Mouse (Mus musculus) liver, embryonic 14.5 days (tissue): ENCODE data around the gene Ngb. TPM values are rescaled to one million over a fixed set of nuclear protein-coding genes. Genes with fewer than 3 reads are reported as not detected.

ENCODE experiments used
- ATAC-seq: fragments of 200-750 bp; cut with Nextera tagmentation; 2 replicates; pipeline ENCODE4 v1.8.0; 2017; ENCODE audit warnings: moderate number of reproducible peaks, mild to moderate bottlenecking, moderate library complexity; ENCODE audit not compliant: insufficient read depth
- DNase-seq, 3 experiments: peaks; one replicate each; pipeline ENCODE4 v3.0.0-alpha.2; 2012 to 2013; ENCODE audit warnings: low read depth in 3 of 3, low spot score in 3 of 3
- H3K27ac ChIP-seq: fragments of 300-500 bp; sonication (generic); 2 replicates; pipeline ENCODE4 v1.5.1; 2014; ENCODE audit warnings: moderate library complexity, mild to moderate bottlenecking, control low read depth, inconsistent platforms
- H3K27me3 ChIP-seq: fragments of 300-500 bp; sonication (generic); 2 replicates; pipeline ENCODE4 v1.6.1; 2014; ENCODE audit warnings: mild to moderate bottlenecking, low read length, moderate library complexity; ENCODE audit not compliant: control insufficient read depth, insufficient read depth
- H3K36me3 ChIP-seq: fragments of 300-500 bp; sonication (generic); replicated peaks from 2 replicates; pipeline ENCODE4 v1.6.1; 2014; ENCODE audit warnings: low read depth; ENCODE audit not compliant: control insufficient read depth, insufficient read depth
- H3K4me1 ChIP-seq, 2 experiments: fragments of 200-500 bp in 1 of 2; fragments of 300-500 bp in 1 of 2; sonication (generic) in 1 of 2; replicated peaks; 2 replicates each; pipeline ENCODE4 v1.6.1; 2012 to 2014; ENCODE audit warnings: antibody characterized with exemption in 1 of 2, inconsistent platforms in 1 of 2, low read length in 1 of 2; ENCODE audit not compliant: control insufficient read depth in 2 of 2, insufficient read depth in 2 of 2
- H3K4me2 ChIP-seq: fragments of 300-500 bp; sonication (generic); 2 replicates; pipeline ENCODE4 v1.6.1; 2014; ENCODE audit warnings: low read depth, mild to moderate bottlenecking, control low read depth, moderate library complexity
- H3K4me3 ChIP-seq, 2 experiments: fragments of 200-500 bp in 1 of 2; fragments of 300-500 bp in 1 of 2; sonication (generic) in 1 of 2; 2 replicates each; pipeline ENCODE4 v1.5.1; 2012 to 2014; ENCODE audit warnings: low read depth in 2 of 2, low read length in 2 of 2, mild to moderate bottlenecking in 2 of 2, control low read depth in 1 of 2, inconsistent platforms in 1 of 2, moderate library complexity in 1 of 2; ENCODE audit not compliant: insufficient read depth in 1 of 2
- H3K9ac ChIP-seq: fragments of 300-500 bp; sonication (generic); replicated peaks from 2 replicates; pipeline ENCODE4 v1.6.1; 2014; ENCODE audit warnings: mild to moderate bottlenecking, control low read depth, moderate library complexity
- H3K9me3 ChIP-seq: fragments of 300-500 bp; sonication (generic); 2 replicates; pipeline ENCODE4 v1.6.1; 2016; ENCODE audit warnings: low read length, mixed read lengths; ENCODE audit not compliant: control insufficient read depth
- CTCF ChIP-seq: IDR thresholded peaks from 2 replicates; pipeline ENCODE4 v1.5.1; 2016; ENCODE audit warnings: antibody characterized with exemption, low read depth, control low read depth
- EP300 ChIP-seq: IDR thresholded peaks from 2 replicates; pipeline ENCODE4 v1.6.1; 2016; ENCODE audit warnings: antibody characterized with exemption, low read depth
- WGBS: fragments of 180-500 bp; shearing (Covaris S2); extraction: QIAGEN DNeasy Blood & Tissue Kit; methylation state at CpG from one replicate; pipeline ENCODE4 v1.1.7; 2014; ENCODE audit not compliant: insufficient replicate concordance; 5-methylcytosine and 5-hydroxymethylcytosine counted together
- polyA plus RNA-seq, 2 experiments: library from polyadenylated mRNA; depleted of rRNA in 1 of 2; stranded (reverse) in 1 of 2; unstranded in 1 of 2; fragments of >200 nt; fragmentation: Nextera tagmentation in 1 of 2; extraction: Ambion mirVana in 1 of 2; gene quantifications; 2 replicates each; pipeline versions ENCODE4 v1.2.1 to v1.2.3; 2012 to 2014

The Ngb gene
- polyA plus RNA-seq, 2 experiments: 0.04 to 0.11 TPM

GRCm38 (mm10) chr12:87047536-87047935 lies 54.8 kb downstream of the Ngb start:
- H3K4me1 ChIP-seq: no peaks in the 10 kb centered on the region; a peak in 1 of 4 replicates
- H3K4me2 ChIP-seq: no peak overlapping the region
- TF ChIP-seq CTCF (no peak), EP300 (no peak)
- H3K4me3 ChIP-seq: no peak overlapping the region
- H3K9ac ChIP-seq: no peak overlapping the region
- no peak overlapping the region for H3K27ac ChIP-seq
- WGBS: 30% methylated on average over 3 of the region's 3 CpGs
- no peaks in the 10 kb centered on the region for H3K36me3 ChIP-seq
- H3K9me3 ChIP-seq: no peaks in the 10 kb centered on the region
- DNase-seq (no peak), ATAC-seq (no peak)
- H3K27me3 ChIP-seq: no peaks in the 10 kb centered on the region

Other genes starting within 250 kb of the Ngb start
- 1.4 and 1.5 TPM in 2 replicates for gene Irf2bpl, start 217.7 kb downstream of the Ngb start, polyA plus RNA-seq (2012; rRNA removed)
- gene Irf2bpl, start 217.7 kb downstream of the Ngb start, polyA plus RNA-seq (2014; fragmentation: Nextera tagmentation; extraction: Ambion mirVana): 1.4 and 1.5 TPM in 2 replicates
- gene Cipc, start 155.5 kb downstream of the Ngb start, polyA plus RNA-seq (2012; rRNA removed): 7.5 and 8.8 TPM in 2 replicates
- gene Cipc, start 155.5 kb downstream of the Ngb start, polyA plus RNA-seq (2014; fragmentation: Nextera tagmentation; extraction: Ambion mirVana): 10.0 and 10.7 TPM in 2 replicates
- gene Zdhhc22, start 112.1 kb downstream of the Ngb start, polyA plus RNA-seq (2012; rRNA removed): not detected in 2 replicates
- not detected in 2 replicates for gene Zdhhc22, start 112.1 kb downstream of the Ngb start, polyA plus RNA-seq (2014; fragmentation: Nextera tagmentation; extraction: Ambion mirVana)
- 0.02 TPM in 1 of 2 replicates, not detected in the other for gene Tmem63c, start 81.2 kb downstream of the Ngb start, polyA plus RNA-seq (2012; rRNA removed)
- not detected in 2 replicates for gene Tmem63c, start 81.2 kb downstream of the Ngb start, polyA plus RNA-seq (2014; fragmentation: Nextera tagmentation; extraction: Ambion mirVana)
- 94.8 and 115 TPM in 2 replicates for gene Gstz1, start 44.6 kb upstream of the Ngb start, polyA plus RNA-seq (2012; rRNA removed)
- 91.0 and 101 TPM in 2 replicates for gene Gstz1, start 44.6 kb upstream of the Ngb start, polyA plus RNA-seq (2014; fragmentation: Nextera tagmentation; extraction: Ambion mirVana)
- 2.6 and 2.8 TPM in 2 replicates for gene Pomt2, start 45.4 kb upstream of the Ngb start, polyA plus RNA-seq (2012; rRNA removed)
- 3.9 and 4.9 TPM in 2 replicates for gene Pomt2, start 45.4 kb upstream of the Ngb start, polyA plus RNA-seq (2014; fragmentation: Nextera tagmentation; extraction: Ambion mirVana)
- gene Samd15, start 97.2 kb upstream of the Ngb start, polyA plus RNA-seq (2012; rRNA removed): 0.03 and 0.21 TPM in 2 replicates
- 7.6 and 8.2 TPM in 2 replicates for gene Samd15, start 97.2 kb upstream of the Ngb start, polyA plus RNA-seq (2014; fragmentation: Nextera tagmentation; extraction: Ambion mirVana)
- gene Tmed8, start 97.9 kb upstream of the Ngb start, polyA plus RNA-seq (2012; rRNA removed): 0.62 and 0.80 TPM in 2 replicates
- gene Tmed8, start 97.9 kb upstream of the Ngb start, polyA plus RNA-seq (2014; fragmentation: Nextera tagmentation; extraction: Ambion mirVana): 0.50 and 0.99 TPM in 2 replicates
- gene Noxred1, start 136.2 kb upstream of the Ngb start, polyA plus RNA-seq (2012; rRNA removed): 0.16 and 0.26 TPM in 2 replicates
- gene Noxred1, start 136.2 kb upstream of the Ngb start, polyA plus RNA-seq (2014; fragmentation: Nextera tagmentation; extraction: Ambion mirVana): 0.28 TPM in 1 of 2 replicates, not detected in the other
- 6.1 and 7.8 TPM in 2 replicates for gene Vipas39, start 163.7 kb upstream of the Ngb start, polyA plus RNA-seq (2012; rRNA removed)
- gene Vipas39, start 163.7 kb upstream of the Ngb start, polyA plus RNA-seq (2014; fragmentation: Nextera tagmentation; extraction: Ambion mirVana): 8.0 and 10.4 TPM in 2 replicates
- gene Ahsa1, start 163.9 kb upstream of the Ngb start, polyA plus RNA-seq (2012; rRNA removed): 66.5 and 119 TPM in 2 replicates
- 109 and 117 TPM in 2 replicates for gene Ahsa1, start 163.9 kb upstream of the Ngb start, polyA plus RNA-seq (2014; fragmentation: Nextera tagmentation; extraction: Ambion mirVana)
- 0.07 and 0.11 TPM in 2 replicates for gene Ism2, start 197.2 kb upstream of the Ngb start, polyA plus RNA-seq (2012; rRNA removed)
- 0.08 and 0.32 TPM in 2 replicates for gene Ism2, start 197.2 kb upstream of the Ngb start, polyA plus RNA-seq (2014; fragmentation: Nextera tagmentation; extraction: Ambion mirVana)